Mouse (Mus musculus) spleen, embryonic (tissue): ENCODE results near the gene Rhoh.

Source experiments
- CTCF ChIA-PET: fragments of 350-600 bp; sonication (Branson Sonifier 250); formaldehyde crosslinking; loops from one replicate; lab custom pipeline; 2022; lab: Charles Lee

Gene Rhoh

GRCm38 (mm10) chr5:65861154-65861944, at the start of gene Rhoh:
Rhoh (plus strand) TSS chr5:65861213.
- CTCF ChIA-PET, result interaction anchor here (0.6 to 0.7 kb wide), 2 partner anchors 35 to 241 kb away, joined by 4 to 7 read pairs; no protein-coding TSS in a partner anchor

- CTCF ChIA-PET, result no interaction called here
Observed at GRCm38 (mm10) chr5:65823601-65824133, 37.3 kb upstream of the Rhoh start.

- CTCF ChIA-PET, result interaction anchor here (0.9 kb wide), 1 partner anchor 1533 kb away, joined by 8 read pairs; no protein-coding TSS in a partner anchor
Observed at GRCm38 (mm10) chr5:65826476-65826875, 34.5 kb upstream of the Rhoh start.

GRCm38 (mm10) chr5:65827102-65827501, 33.9 kb upstream of the Rhoh start:
- CTCF ChIA-PET, result no interaction called here

GRCm38 (mm10) chr5:65828261-65828660, 32.8 kb upstream of the Rhoh start:
- CTCF ChIA-PET, result interaction anchor here (0.6 kb wide), 1 partner anchor 1217 kb away, joined by 18 read pairs; no protein-coding TSS in a partner anchor

GRCm38 (mm10) chr5:65829059-65829458, 32.0 kb upstream of the Rhoh start:
- CTCF ChIA-PET, result interaction anchor here (0.6 kb wide), 1 partner anchor 265 kb away, joined by 3 read pairs; no protein-coding TSS in a partner anchor

- CTCF ChIA-PET, result interaction anchor here (0.8 to 1.0 kb wide), 2 partner anchors 99 to 105 kb away, joined by 3 to 7 read pairs; no protein-coding TSS in a partner anchor
Observed at GRCm38 (mm10) chr5:65831917-65832618, 28.9 kb upstream of the Rhoh start.

GRCm38 (mm10) chr5:65833092-65833491, 27.9 kb upstream of the Rhoh start:
- CTCF ChIA-PET, result interaction anchor here (0.7 to 1.0 kb wide), 4 partner anchors 18 to 217 kb away, joined by 3 to 7 read pairs (median 3); no protein-coding TSS in a partner anchor

- CTCF ChIA-PET, result interaction anchor here (0.7 kb wide), 1 partner anchor 17 kb away, joined by 3 read pairs; no protein-coding TSS in a partner anchor
Observed at GRCm38 (mm10) chr5:65833766-65834498, 27.1 kb upstream of the Rhoh start.

- CTCF ChIA-PET, result no interaction called here
Observed at GRCm38 (mm10) chr5:65838053-65838452, 23.0 kb upstream of the Rhoh start.

GRCm38 (mm10) chr5:65842947-65843346, 18.1 kb upstream of the Rhoh start:
- CTCF ChIA-PET, result no interaction called here

- CTCF ChIA-PET, result interaction anchor here (0.6 kb wide), 1 partner anchor 89 kb away, joined by 3 read pairs; no protein-coding TSS in a partner anchor
Observed at GRCm38 (mm10) chr5:65846534-65846933, 14.5 kb upstream of the Rhoh start.

GRCm38 (mm10) chr5:65846958-65847357, 14.1 kb upstream of the Rhoh start:
- CTCF ChIA-PET, result interaction anchor here (0.6 kb wide), 1 partner anchor 88 kb away, joined by 3 read pairs; no protein-coding TSS in a partner anchor

- CTCF ChIA-PET, result interaction anchor here (0.6 kb wide), 1 partner anchor 79 kb away, joined by 3 read pairs; no protein-coding TSS in a partner anchor
Observed at GRCm38 (mm10) chr5:65847656-65848055, 13.4 kb upstream of the Rhoh start.

GRCm38 (mm10) chr5:65850765-65851164, 10.2 kb upstream of the Rhoh start:
- CTCF ChIA-PET, result interaction anchor here (0.7 to 1.2 kb wide), 5 partner anchors 13 to 115 kb away, joined by 3 to 6 read pairs (median 5); no protein-coding TSS in a partner anchor

- CTCF ChIA-PET, result interaction anchor here (0.6 to 1.0 kb wide), 2 partner anchors 12 to 229 kb away, joined by 3 to 10 read pairs; no protein-coding TSS in a partner anchor
Observed at GRCm38 (mm10) chr5:65854786-65855191, 6.2 kb upstream of the Rhoh start.

- CTCF ChIA-PET, result interaction anchor here (0.6 to 1.0 kb wide), 2 partner anchors 11 to 367 kb away, joined by 10 to 12 read pairs; no protein-coding TSS in a partner anchor
Observed at GRCm38 (mm10) chr5:65855571-65855970, 5.4 kb upstream of the Rhoh start.

- CTCF ChIA-PET, result no interaction called here
Observed at GRCm38 (mm10) chr5:65856591-65857411, 4.2 kb upstream of the Rhoh start.

GRCm38 (mm10) chr5:65857935-65858334, 3.1 kb upstream of the Rhoh start:
- CTCF ChIA-PET, result no interaction called here

GRCm38 (mm10) chr5:65858355-65858754, 2.7 kb upstream of the Rhoh start:
- CTCF ChIA-PET, result no interaction called here
